Mouse (Mus musculus) lung, embryonic 16.5 days (tissue): ENCODE results near the gene Olfr902. TPM values are rescaled to one million over a fixed set of nuclear protein-coding genes. Genes with fewer than 3 reads are reported as not detected.
"Not testable (repeated sequence)": the region's sequence is repeated elsewhere in the genome, so short reads cannot be mapped to it uniquely, and the experiment has no call there.

Experiments used
- ATAC-seq: fragments of 200-750 bp; cut with Nextera tagmentation; 2 replicates; pipeline ENCODE4 v1.8.0; 2017; ENCODE audit warnings: low read depth, mild to moderate bottlenecking, moderate library complexity
- H3K27ac ChIP-seq: fragments of 300-500 bp; sonication (generic); 2 replicates; pipeline ENCODE4 v1.5.1; 2014; ENCODE audit warnings: mild to moderate bottlenecking, control low read depth, low read length
- H3K27me3 ChIP-seq: fragments of 300-500 bp; sonication (generic); 2 replicates; pipeline ENCODE4 v1.6.1; 2014; ENCODE audit warnings: low read depth, low read length, mixed read lengths; ENCODE audit not compliant: control insufficient read depth, insufficient read depth
- H3K36me3 ChIP-seq: fragments of 300-500 bp; sonication (generic); 2 replicates; pipeline ENCODE4 v1.6.1; 2014; ENCODE audit warnings: low read length; ENCODE audit not compliant: control insufficient read depth, insufficient read depth
- H3K4me1 ChIP-seq: fragments of 300-500 bp; sonication (generic); replicated peaks from 2 replicates; pipeline ENCODE4 v1.6.1; 2014; ENCODE audit warnings: low read length, mixed read lengths; ENCODE audit not compliant: control insufficient read depth, insufficient read depth
- H3K4me2 ChIP-seq: fragments of 300-500 bp; sonication (generic); 2 replicates; pipeline ENCODE4 v1.6.1; 2014; ENCODE audit warnings: low read depth, low read length, control low read depth
- H3K4me3 ChIP-seq: fragments of 300-500 bp; sonication (generic); 2 replicates; pipeline ENCODE4 v1.5.1; 2014; ENCODE audit warnings: mild to moderate bottlenecking, low read length, control low read depth
- H3K9ac ChIP-seq: fragments of 300-500 bp; sonication (generic); 2 replicates; pipeline ENCODE4 v1.6.1; 2014; ENCODE audit warnings: low read length, control low read depth
- H3K9me3 ChIP-seq: fragments of 300-500 bp; sonication (generic); 2 replicates; pipeline ENCODE4 v1.6.1; 2016; ENCODE audit warnings: low read length; ENCODE audit not compliant: control insufficient read depth
- WGBS: fragments of 180-500 bp; shearing (Covaris S2); extraction: QIAGEN DNeasy Blood & Tissue Kit; methylation state at CpG from one replicate; pipeline ENCODE4 v1.1.7; 2014; 5-methylcytosine and 5-hydroxymethylcytosine counted together
- polyA plus RNA-seq: library from polyadenylated mRNA; unstranded; fragments of >200 nt; fragmentation: Nextera tagmentation; extraction: Ambion mirVana; gene quantifications from 2 replicates; pipeline ENCODE4 v1.2.1, GENCODE M21; 2015

The Olfr902 gene
- not detected in 2 replicates for polyA plus RNA-seq

GRCm38 (mm10) chr9:38447352-38447751, at the start of gene Olfr902:
Gene Olfr902 (plus strand): TSS chr9:38447652.
- H3K4me1 ChIP-seq = no peaks in the 10 kb centered on the region
- no peak for ATAC-seq
- H3K27me3 ChIP-seq = no peaks in the 10 kb centered on the region
- no peak within 1 kb of the TSS for H3K4me3 ChIP-seq
- H3K9ac ChIP-seq = no peak within 1 kb of the TSS
- no peak within 1 kb of the TSS for H3K27ac ChIP-seq
- 83% methylated on average over 5 of the region's 5 CpGs for WGBS
- H3K36me3 ChIP-seq = no peaks in the 10 kb centered on the region
- no peaks in the 10 kb centered on the region for H3K9me3 ChIP-seq
- H3K4me2 ChIP-seq = no peak within 1 kb of the TSS

DNA sequence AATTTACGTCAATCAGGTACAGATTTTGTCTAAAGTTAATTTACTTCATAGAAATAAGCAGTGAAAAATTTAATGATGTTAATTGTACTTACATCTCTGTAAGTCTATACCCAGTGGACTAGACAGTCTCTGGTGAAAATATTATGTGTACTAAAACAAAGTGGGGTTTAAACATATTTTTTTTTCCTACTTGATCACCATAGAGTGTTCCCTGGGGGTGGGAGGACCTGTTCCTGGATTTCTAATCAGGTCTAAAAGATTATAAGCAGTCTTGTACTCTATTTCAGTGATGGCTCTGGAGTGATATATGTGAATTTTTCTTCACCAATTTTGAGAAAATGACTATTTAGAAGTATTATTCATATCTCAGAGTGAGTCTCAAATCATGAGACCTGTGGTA, 46.1 kb upstream of the Olfr902 start, which contains the start of gene Olfr147:
Gene Olfr147, plus strand, starts transcription at position 301 of the 400 bp plus-strand sequence.
- Histone ChIP-seq H3K9me3 (no peaks in the 10 kb centered on the region), H3K4me2 (no peak within 1 kb of the TSS), H3K4me3 (no peak within 1 kb of the TSS), H3K9ac (no peak within 1 kb of the TSS), H3K27ac (no peak within 1 kb of the TSS), H3K4me1 (no peaks in the 10 kb centered on the region), H3K27me3 (no peaks in the 10 kb centered on the region), H3K36me3 (no peaks in the 10 kb centered on the region)
- WGBS = 77% methylated on average over 1 of the region's 1 CpGs
- ATAC-seq = no peak

- H3K36me3 ChIP-seq, H3K27me3 ChIP-seq, H3K4me3 ChIP-seq, H3K27ac ChIP-seq, H3K4me1 ChIP-seq, H3K9ac ChIP-seq, H3K4me2 ChIP-seq, ATAC-seq, H3K9me3 ChIP-seq: not testable (repeated sequence)
- WGBS = 90% methylated on average over 3 of the region's 3 CpGs
These were observed 40.0 kb upstream of the Olfr902 start for GRCm38 (mm10) chr9:38407502-38407901.

- not testable (repeated sequence) for H3K27me3 ChIP-seq, H3K9me3 ChIP-seq, H3K4me2 ChIP-seq, H3K27ac ChIP-seq, H3K4me3 ChIP-seq, H3K9ac ChIP-seq, H3K36me3 ChIP-seq, ATAC-seq, H3K4me1 ChIP-seq
- 86% methylated on average over 14 of the region's 14 CpGs for WGBS
These were observed 34.0 kb upstream of the Olfr902 start for GRCm38 (mm10) chr9:38413502-38413901.

DNA sequence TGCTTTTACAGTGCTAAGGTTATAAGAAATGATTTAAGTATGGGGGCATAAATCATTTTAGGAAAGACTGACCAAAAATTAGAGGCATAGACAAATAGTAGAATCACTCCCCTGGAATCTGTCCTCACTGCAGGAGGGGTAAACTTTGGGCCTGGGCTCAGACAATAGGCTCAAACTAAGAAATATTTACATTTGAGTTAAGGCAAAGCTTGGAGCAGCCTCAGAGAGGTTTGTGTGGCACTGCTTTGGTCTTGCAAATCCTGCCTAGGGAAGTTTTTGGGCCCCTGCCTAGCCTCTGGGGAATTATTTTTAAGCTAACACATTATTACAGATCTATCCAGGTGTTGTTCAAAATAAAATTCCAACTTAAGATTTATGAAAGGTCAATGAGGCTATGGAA, 23.7 kb upstream of the Olfr902 start:
- H3K4me2 ChIP-seq = no peak overlapping the region
- no peaks in the 10 kb centered on the region for H3K4me1 ChIP-seq
- H3K27me3 ChIP-seq = no peaks in the 10 kb centered on the region
- no peaks in the 10 kb centered on the region for H3K9me3 ChIP-seq
- H3K27ac ChIP-seq = no peak overlapping the region
- H3K4me3 ChIP-seq = no peak overlapping the region
- no peaks in the 10 kb centered on the region for H3K36me3 ChIP-seq
- ATAC-seq = no peak
- H3K9ac ChIP-seq = no peak overlapping the region

DNA sequence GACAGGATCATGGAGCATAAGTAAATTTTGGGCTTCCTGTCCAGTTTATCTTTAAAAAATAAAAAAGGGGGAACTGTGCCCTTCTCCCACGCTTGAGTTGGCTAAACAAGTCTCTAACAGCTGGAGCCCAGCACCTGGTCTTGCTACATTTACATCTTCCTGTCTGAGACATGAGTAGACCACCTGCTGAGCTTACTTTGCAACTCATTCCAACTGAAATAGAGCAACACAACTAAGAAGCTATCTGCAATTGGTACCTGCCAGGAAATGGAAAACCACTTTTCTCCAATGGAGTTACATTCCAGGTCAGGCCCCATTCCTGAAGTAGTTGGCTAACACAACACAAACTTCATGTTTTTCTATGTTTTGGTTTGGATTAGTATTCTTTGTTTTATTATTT, 20.4 kb upstream of the Olfr902 start:
- no peak overlapping the region for H3K4me3 ChIP-seq
- H3K36me3 ChIP-seq = no peaks in the 10 kb centered on the region
- no peak overlapping the region for H3K27ac ChIP-seq
- ATAC-seq = no peak
- no peaks in the 10 kb centered on the region for H3K27me3 ChIP-seq
- no peak overlapping the region for H3K4me2 ChIP-seq
- no peaks in the 10 kb centered on the region for H3K4me1 ChIP-seq
- no peaks in the 10 kb centered on the region for H3K9me3 ChIP-seq
- no peak overlapping the region for H3K9ac ChIP-seq
- WGBS = 11% methylated on average over 1 of the region's 1 CpGs

GRCm38 (mm10) chr9:38429155-38429554, 18.3 kb upstream of the Olfr902 start, which contains the start of gene Olfr901:
Gene Olfr901 (plus strand): TSS chr9:38429455.
- Histone ChIP-seq H3K27ac (no peak within 1 kb of the TSS), H3K4me2 (no peak within 1 kb of the TSS), H3K9me3 (no peaks in the 10 kb centered on the region), H3K27me3 (no peaks in the 10 kb centered on the region), H3K9ac (no peak within 1 kb of the TSS), H3K4me3 (no peak within 1 kb of the TSS), H3K4me1 (no peaks in the 10 kb centered on the region), H3K36me3 (no peaks in the 10 kb centered on the region)
- ATAC-seq = no peak
- WGBS = 82% methylated on average over 1 of the region's 1 CpGs

GRCm38 (mm10) chr9:38462844-38463243, 15.4 kb downstream of the Olfr902 start, which contains the start of gene Olfr904:
Gene Olfr904 (plus strand): TSS chr9:38463144.
- H3K9me3 ChIP-seq = no peaks in the 10 kb centered on the region
- no peak within 1 kb of the TSS for H3K4me3 ChIP-seq
- no peak within 1 kb of the TSS for H3K9ac ChIP-seq
- H3K4me2 ChIP-seq = no peak within 1 kb of the TSS
- ATAC-seq = no peak
- H3K27ac ChIP-seq = no peak within 1 kb of the TSS
- H3K4me1 ChIP-seq = no peaks in the 10 kb centered on the region
- H3K36me3 ChIP-seq = no peaks in the 10 kb centered on the region
- H3K27me3 ChIP-seq = no peaks in the 10 kb centered on the region

- Histone ChIP-seq H3K27ac (no peak within 1 kb of the TSS), H3K4me2 (no peak within 1 kb of the TSS), H3K9me3 (no peaks in the 10 kb centered on the region), H3K27me3 (no peaks in the 10 kb centered on the region), H3K4me3 (no peak within 1 kb of the TSS), H3K9ac (no peak within 1 kb of the TSS), H3K36me3 (no peaks in the 10 kb centered on the region), H3K4me1 (no peaks in the 10 kb centered on the region)
- no peak for ATAC-seq
These were observed 23.4 kb downstream of the Olfr902 start, which contains the start of gene Olfr905 for GRCm38 (mm10) chr9:38470807-38471206. Gene Olfr905 (plus strand): TSS chr9:38471107.

GRCm38 (mm10) chr9:38486785-38487184, 39.3 kb downstream of the Olfr902 start, which contains the start of gene Olfr906:
Gene Olfr906 (plus strand): TSS chr9:38487085.
- H3K4me1 ChIP-seq = no peaks in the 10 kb centered on the region
- H3K36me3 ChIP-seq = no peaks in the 10 kb centered on the region
- H3K9ac ChIP-seq = no peak within 1 kb of the TSS
- H3K27me3 ChIP-seq = no peaks in the 10 kb centered on the region
- no peaks in the 10 kb centered on the region for H3K9me3 ChIP-seq
- WGBS = 68% methylated on average over 3 of the region's 3 CpGs
- H3K4me2 ChIP-seq = no peak within 1 kb of the TSS
- H3K27ac ChIP-seq = no peak within 1 kb of the TSS
- H3K4me3 ChIP-seq = no peak within 1 kb of the TSS
- ATAC-seq = no peak
